Mouse (Mus musculus): ENCODE data around the gene Tmem251. TPM values are rescaled to one million over a fixed set of nuclear protein-coding genes. Genes with fewer than 3 reads are reported as not detected.

The Tmem251 gene
- total RNA-seq, 1 experiment from 2014 or later: 11.3 TPM

- no peak for ATAC-seq (replicated peaks; ENCODE audit: low read depth, poor library complexity, severe bottlenecking)
Observed at GRCm38 (mm10) chr12:102708220-102708619, 35.3 kb upstream of the Tmem251 start.

GRCm38 (mm10) chr12:102709896-102710295 is 33.7 kb upstream of the Tmem251 start:
- ATAC-seq (replicated peaks; ENCODE audit: low read depth, poor library complexity, severe bottlenecking): no peak

- ATAC-seq (replicated peaks; ENCODE audit: low read depth, poor library complexity, severe bottlenecking): no peak
Observed at GRCm38 (mm10) chr12:102710851-102711375, 32.6 kb upstream of the Tmem251 start.

- ATAC-seq (replicated peaks; ENCODE audit: low read depth, poor library complexity, severe bottlenecking): peak; percentile 59; the same call in 1 of the 2 replicates
Observed at GRCm38 (mm10) chr12:102713153-102713865, 30.3 kb upstream of the Tmem251 start.

GRCm38 (mm10) chr12:102714116-102714515 is 29.4 kb upstream of the Tmem251 start:
- no peak for ATAC-seq (replicated peaks; ENCODE audit: low read depth, poor library complexity, severe bottlenecking)

GRCm38 (mm10) chr12:102714654-102715395 is 28.7 kb upstream of the Tmem251 start:
- peak; percentile 17; the same call in 1 of the 2 replicates for ATAC-seq (replicated peaks; ENCODE audit: low read depth, poor library complexity, severe bottlenecking)

GRCm38 (mm10) chr12:102719552-102720315 is 23.8 kb upstream of the Tmem251 start:
- ATAC-seq (replicated peaks; ENCODE audit: low read depth, poor library complexity, severe bottlenecking): peak; percentile 84

- ATAC-seq (replicated peaks; ENCODE audit: low read depth, poor library complexity, severe bottlenecking): no peak
Observed at GRCm38 (mm10) chr12:102722451-102722850, 21.1 kb upstream of the Tmem251 start.

GRCm38 (mm10) chr12:102722966-102723365 is 20.6 kb upstream of the Tmem251 start:
- ATAC-seq (replicated peaks; ENCODE audit: low read depth, poor library complexity, severe bottlenecking): no peak

GRCm38 (mm10) chr12:102723861-102724260 is 19.7 kb upstream of the Tmem251 start:
- no peak for ATAC-seq (replicated peaks; ENCODE audit: low read depth, poor library complexity, severe bottlenecking)

- ATAC-seq (replicated peaks; ENCODE audit: low read depth, poor library complexity, severe bottlenecking): no peak
Observed at GRCm38 (mm10) chr12:102725146-102725545, 18.4 kb upstream of the Tmem251 start.

- ATAC-seq (replicated peaks; ENCODE audit: low read depth, poor library complexity, severe bottlenecking): no peak
Observed at GRCm38 (mm10) chr12:102725761-102726175, 17.8 kb upstream of the Tmem251 start.

- peak; percentile 93 for ATAC-seq (replicated peaks; ENCODE audit: low read depth, poor library complexity, severe bottlenecking)
Observed at GRCm38 (mm10) chr12:102729855-102730797, 13.4 kb upstream of the Tmem251 start.

GRCm38 (mm10) chr12:102730798-102731619 is 12.6 kb upstream of the Tmem251 start:
- ATAC-seq (replicated peaks; ENCODE audit: low read depth, poor library complexity, severe bottlenecking): no peak

GRCm38 (mm10) chr12:102733381-102733780 is 10.2 kb upstream of the Tmem251 start:
- ATAC-seq (replicated peaks; ENCODE audit: low read depth, poor library complexity, severe bottlenecking): peak; percentile 66

- no peak for ATAC-seq (replicated peaks; ENCODE audit: low read depth, poor library complexity, severe bottlenecking)
Observed at GRCm38 (mm10) chr12:102739096-102739495, 4.5 kb upstream of the Tmem251 start.

GRCm38 (mm10) chr12:102740285-102740684 is 3.3 kb upstream of the Tmem251 start:
- ATAC-seq (replicated peaks; ENCODE audit: low read depth, poor library complexity, severe bottlenecking): no peak

GRCm38 (mm10) chr12:102742056-102742455 is 1.5 kb upstream of the Tmem251 start:
- no peak for ATAC-seq (replicated peaks; ENCODE audit: low read depth, poor library complexity, severe bottlenecking)
